Mouse (Mus musculus): ENCODE results near the gene 1700003F12Rik. TPM values are rescaled to one million over a fixed set of nuclear protein-coding genes. Genes with fewer than 3 reads are reported as not detected.

The 1700003F12Rik gene
- polyA plus RNA-seq, 1 experiment from 2014 or later = 1.1 TPM

GRCm38 (mm10) chr2:154589051-154589450, 42.2 kb downstream of the 1700003F12Rik start:
- Histone ChIP-seq H3K9ac (replicated peaks; ENCODE audit: low read length) (no peak overlapping the region), H3K4me2 (ENCODE audit: low read length) (no peak overlapping the region), H3K4me1 (ENCODE audit: control insufficient read depth, insufficient read depth, low read length) (0 out of 2 replicates have a peak, but pooled peaks cover 5% of the 10 kb centered on the region), H3K27ac (replicated peaks; ENCODE audit: low read depth, low read length) (no peak overlapping the region), H3K4me3 (replicated peaks; ENCODE audit: low read depth, low read length) (no peak overlapping the region), H3K27me3 (ENCODE audit: control insufficient read depth, insufficient read depth, low read length) (no peaks in the 10 kb centered on the region), H3K9me3 (ENCODE audit: control insufficient read depth, low read length) (no peaks in the 10 kb centered on the region), H3K36me3 (ENCODE audit: control insufficient read depth, insufficient read depth, low read length) (peaks cover 6% of the 10 kb centered on the region; the same call in 1 of the 2 replicates)
- DNase-seq (no peak), ATAC-seq (ENCODE audit: low FRiP score, low TSS enrichment) (no peak)
- 81% methylated on average over 4 of the region's 4 CpGs for WGBS

GRCm38 (mm10) chr2:154591239-154591638, 44.4 kb downstream of the 1700003F12Rik start:
- no peaks in the 10 kb centered on the region for H3K27me3 ChIP-seq (ENCODE audit: control insufficient read depth, insufficient read depth, low read length)
- H3K27ac ChIP-seq (replicated peaks; ENCODE audit: low read depth, low read length) = no peak overlapping the region
- WGBS = 85% methylated on average over 3 of the region's 3 CpGs
- ATAC-seq (ENCODE audit: low FRiP score, low TSS enrichment) = no peak
- H3K9me3 ChIP-seq (ENCODE audit: control insufficient read depth, low read length) = no peaks in the 10 kb centered on the region
- no peaks in the 10 kb centered on the region for H3K4me1 ChIP-seq (ENCODE audit: control insufficient read depth, insufficient read depth, low read length)
- no peak overlapping the region for H3K9ac ChIP-seq (replicated peaks; ENCODE audit: low read length)
- H3K36me3 ChIP-seq (ENCODE audit: control insufficient read depth, insufficient read depth, low read length) = peaks cover 6% of the 10 kb centered on the region; the same call in 1 of the 2 replicates
- no peak overlapping the region for H3K4me3 ChIP-seq (replicated peaks; ENCODE audit: low read depth, low read length)
- H3K4me2 ChIP-seq (ENCODE audit: low read length) = no peak overlapping the region
- no peak for DNase-seq

- DNase-seq (peak; percentile 42), ATAC-seq (ENCODE audit: low FRiP score, low TSS enrichment) (no peak)
- no peaks in the 10 kb centered on the region for H3K36me3 ChIP-seq (ENCODE audit: control insufficient read depth, insufficient read depth, low read length)
- no peak overlapping the region for H3K4me2 ChIP-seq (ENCODE audit: low read length)
- no peak overlapping the region for H3K27ac ChIP-seq (replicated peaks; ENCODE audit: low read depth, low read length)
- H3K4me3 ChIP-seq (replicated peaks; ENCODE audit: low read depth, low read length) = no peak overlapping the region
- H3K4me1 ChIP-seq (ENCODE audit: control insufficient read depth, insufficient read depth, low read length) = no peaks in the 10 kb centered on the region
- H3K9ac ChIP-seq (replicated peaks; ENCODE audit: low read length) = no peak overlapping the region
- 69% methylated on average over 3 of the region's 3 CpGs for WGBS
- no peaks in the 10 kb centered on the region for H3K9me3 ChIP-seq (ENCODE audit: control insufficient read depth, low read length)
- H3K27me3 ChIP-seq (ENCODE audit: control insufficient read depth, insufficient read depth, low read length) = no peaks in the 10 kb centered on the region
Measured at GRCm38 (mm10) chr2:154593025-154593424, 46.1 kb downstream of the 1700003F12Rik start.

- Histone ChIP-seq H3K4me3 (replicated peaks; ENCODE audit: low read depth, low read length) (no peak overlapping the region), H3K9ac (replicated peaks; ENCODE audit: low read length) (no peak overlapping the region), H3K9me3 (ENCODE audit: control insufficient read depth, low read length) (no peaks in the 10 kb centered on the region), H3K4me2 (ENCODE audit: low read length) (no peak overlapping the region), H3K27me3 (ENCODE audit: control insufficient read depth, insufficient read depth, low read length) (no peaks in the 10 kb centered on the region), H3K4me1 (ENCODE audit: control insufficient read depth, insufficient read depth, low read length) (no peaks in the 10 kb centered on the region), H3K27ac (replicated peaks; ENCODE audit: low read depth, low read length) (no peak overlapping the region), H3K36me3 (ENCODE audit: control insufficient read depth, insufficient read depth, low read length) (no peaks in the 10 kb centered on the region)
- ATAC-seq (ENCODE audit: low FRiP score, low TSS enrichment) = no peak
- DNase-seq = peak; percentile 14
- WGBS = 79% methylated on average over 5 of the region's 5 CpGs
Measured at GRCm38 (mm10) chr2:154595775-154596174, 48.9 kb downstream of the 1700003F12Rik start.

- H3K4me3 ChIP-seq (replicated peaks; ENCODE audit: low read depth, low read length) = no peak overlapping the region
- no peak overlapping the region for H3K27ac ChIP-seq (replicated peaks; ENCODE audit: low read depth, low read length)
- H3K27me3 ChIP-seq (ENCODE audit: control insufficient read depth, insufficient read depth, low read length) = no peaks in the 10 kb centered on the region
- H3K4me1 ChIP-seq (ENCODE audit: control insufficient read depth, insufficient read depth, low read length) = no peaks in the 10 kb centered on the region
- H3K36me3 ChIP-seq (ENCODE audit: control insufficient read depth, insufficient read depth, low read length) = no peaks in the 10 kb centered on the region
- 91% methylated on average over 3 of the region's 3 CpGs for WGBS
- H3K4me2 ChIP-seq (ENCODE audit: low read length) = no peak overlapping the region
- H3K9ac ChIP-seq (replicated peaks; ENCODE audit: low read length) = no peak overlapping the region
- DNase-seq (no peak), ATAC-seq (ENCODE audit: low FRiP score, low TSS enrichment) (no peak)
- no peaks in the 10 kb centered on the region for H3K9me3 ChIP-seq (ENCODE audit: control insufficient read depth, low read length)
Measured at GRCm38 (mm10) chr2:154597399-154597798, 50.5 kb downstream of the 1700003F12Rik start.

Other genes starting within 250 kb of the 1700003F12Rik start
- not detected in 2 replicates for gene Bpifb9b, start 239.9 kb upstream of the 1700003F12Rik start, polyA plus RNA-seq (2014; fragmentation: Nextera tagmentation; extraction: Ambion mirVana)
- 11.0 and 22.9 TPM in 2 replicates for gene Cdk5rap1, start 174.1 kb upstream of the 1700003F12Rik start, polyA plus RNA-seq (2014; fragmentation: Nextera tagmentation; extraction: Ambion mirVana)
- gene Snta1, start 139.0 kb upstream of the 1700003F12Rik start, polyA plus RNA-seq (2014; fragmentation: Nextera tagmentation; extraction: Ambion mirVana) = 4.0 and 5.8 TPM in 2 replicates
- gene Cbfa2t2, start 110.6 kb upstream of the 1700003F12Rik start, polyA plus RNA-seq (2014; fragmentation: Nextera tagmentation; extraction: Ambion mirVana) = 45.5 and 65.6 TPM in 2 replicates
- gene Actl10, start 4.7 kb downstream of the 1700003F12Rik start, polyA plus RNA-seq (2014; fragmentation: Nextera tagmentation; extraction: Ambion mirVana) = 0.19 and 0.28 TPM in 2 replicates
- gene Necab3, start 11.8 kb downstream of the 1700003F12Rik start, polyA plus RNA-seq (2014; fragmentation: Nextera tagmentation; extraction: Ambion mirVana) = 15.1 and 16.0 TPM in 2 replicates
- gene E2f1, start 22.8 kb downstream of the 1700003F12Rik start, polyA plus RNA-seq (2014; fragmentation: Nextera tagmentation; extraction: Ambion mirVana) = 3.1 and 3.2 TPM in 2 replicates
- 14.2 and 15.0 TPM in 2 replicates for gene Pxmp4, start 56.6 kb downstream of the 1700003F12Rik start, polyA plus RNA-seq (2014; fragmentation: Nextera tagmentation; extraction: Ambion mirVana)
- 2.2 and 2.6 TPM in 2 replicates for gene Zfp341, start 66.2 kb downstream of the 1700003F12Rik start, polyA plus RNA-seq (2014; fragmentation: Nextera tagmentation; extraction: Ambion mirVana)
- 0.50 and 1.6 TPM in 2 replicates for gene 4930519P11Rik, start 66.4 kb downstream of the 1700003F12Rik start, polyA plus RNA-seq (2014; fragmentation: Nextera tagmentation; extraction: Ambion mirVana)
- gene Chmp4b, start 104.6 kb downstream of the 1700003F12Rik start, polyA plus RNA-seq (2014; fragmentation: Nextera tagmentation; extraction: Ambion mirVana) = 20.4 and 32.4 TPM in 2 replicates
- not detected in 2 replicates for gene Gm14214, start 222.9 kb downstream of the 1700003F12Rik start, polyA plus RNA-seq (2014; fragmentation: Nextera tagmentation; extraction: Ambion mirVana)
- gene Raly, start 244.0 kb downstream of the 1700003F12Rik start, polyA plus RNA-seq (2014; fragmentation: Nextera tagmentation; extraction: Ambion mirVana) = 58.3 and 194 TPM in 2 replicates
- 3.8 TPM in 1 of 2 replicates, not detected in the other for gene a, start 244.3 kb downstream of the 1700003F12Rik start, polyA plus RNA-seq (2014; fragmentation: Nextera tagmentation; extraction: Ambion mirVana)

All from midbrain, embryonic 14.5 days (tissue).